Mouse (Mus musculus): ENCODE measurements around the gene Por. TPM values are rescaled to one million over a fixed set of nuclear protein-coding genes. Genes with fewer than 3 reads are reported as not detected.

Por gene
- total RNA-seq, 2 experiments from 2014 or later = 83.7 to 90.9 TPM

GRCm38 (mm10) chr5:135723165-135723751, 53.4 kb downstream of the Por start:
- DNase-seq (ENCODE audit: low spot score in 2 of 2) = no peak
- intact Hi-C loops (cut with DNase I) = no loop called here

DNA sequence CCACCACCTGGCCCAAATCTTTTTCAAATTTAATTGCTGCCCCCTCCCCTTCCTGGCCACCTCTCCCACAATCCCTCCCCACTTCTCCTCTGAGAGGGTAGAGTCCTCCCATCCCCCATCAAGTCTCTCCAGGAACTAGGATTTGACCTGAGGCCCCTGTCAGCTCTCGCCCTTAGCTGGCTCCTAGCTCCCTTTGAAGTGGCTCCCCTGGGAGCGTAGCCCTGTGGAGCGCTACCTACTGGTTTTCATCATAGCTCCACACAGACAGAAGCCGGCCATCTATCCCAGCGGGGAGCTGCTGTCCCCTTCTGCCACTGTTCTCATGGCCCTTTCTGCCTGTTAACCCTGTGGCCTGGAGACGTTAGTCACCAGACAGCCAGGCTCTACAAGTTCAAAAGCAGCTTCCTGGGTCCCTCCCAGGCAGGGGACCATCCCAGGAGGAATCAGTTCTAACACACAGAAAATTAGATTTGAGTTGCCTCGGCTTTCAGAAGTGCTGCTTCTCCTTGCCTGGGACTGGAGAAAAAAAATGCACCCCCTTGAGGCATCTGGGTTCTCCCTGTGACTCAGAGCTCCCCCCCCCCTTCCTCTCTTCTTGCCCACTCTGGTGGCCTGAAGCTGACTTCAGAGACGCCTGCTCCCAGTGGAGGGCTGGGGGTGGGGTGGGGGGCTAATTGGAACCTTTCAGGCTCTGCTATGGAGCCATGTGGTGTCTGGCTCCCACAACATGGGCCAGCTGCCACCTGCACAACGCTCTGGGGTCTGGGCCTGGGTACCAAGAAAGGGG, 54.9 kb downstream of the Por start:
- intact Hi-C loops (cut with DNase I) = no loop called here
- DNase-seq (ENCODE audit: low spot score in 2 of 2) = no peak

DNA sequence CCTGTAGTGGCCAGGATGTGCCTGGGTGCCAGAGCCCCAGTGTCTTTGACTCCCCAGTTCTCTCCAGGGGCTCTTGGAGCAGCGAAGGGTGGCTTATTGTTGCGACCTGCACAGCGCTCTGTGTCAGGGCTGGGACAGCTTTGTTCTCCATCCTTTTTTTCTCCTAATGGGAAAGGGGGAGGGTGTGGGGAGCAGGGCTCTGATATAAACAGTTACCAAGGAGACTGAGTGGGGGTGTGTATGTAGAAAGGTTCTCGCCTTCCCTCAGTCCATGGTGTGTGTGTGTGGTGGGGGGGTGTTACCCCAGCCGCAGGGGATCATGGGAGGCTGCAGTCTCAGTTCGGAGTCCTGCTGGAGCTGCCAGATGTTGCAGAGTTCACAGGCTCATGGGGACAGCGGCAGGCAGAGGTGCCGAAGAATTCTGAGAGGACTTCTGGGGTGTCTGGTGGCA, 55.6 kb downstream of the Por start:
- DNase-seq (ENCODE audit: low spot score in 2 of 2) = peak in 1 of 2 experiments; percentile 42
- intact Hi-C loops (cut with DNase I) = no loop called here

DNA sequence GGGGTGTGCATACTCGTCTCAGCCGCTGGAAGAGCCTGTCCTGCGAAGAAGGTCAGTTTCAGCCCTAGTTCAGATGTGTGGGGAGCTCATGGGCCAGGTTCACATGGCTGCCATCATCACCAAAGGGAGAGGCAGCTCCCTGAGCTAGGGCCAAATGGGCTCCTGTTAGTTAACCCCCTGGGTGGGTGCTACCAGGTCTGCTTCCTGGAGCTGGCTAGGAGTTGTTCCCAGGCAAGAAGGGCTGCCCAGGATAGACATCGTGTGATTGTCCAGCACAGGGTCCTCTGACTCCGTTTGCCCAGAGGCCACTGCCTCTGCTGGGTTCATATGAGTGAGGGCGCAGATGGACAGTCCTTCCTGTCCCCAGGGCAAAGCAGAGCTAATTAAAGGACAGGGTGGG, 56.2 kb downstream of the Por start:
- DNase-seq (ENCODE audit: low spot score in 2 of 2) = no peak
- intact Hi-C loops (cut with DNase I) = no loop called here

DNA sequence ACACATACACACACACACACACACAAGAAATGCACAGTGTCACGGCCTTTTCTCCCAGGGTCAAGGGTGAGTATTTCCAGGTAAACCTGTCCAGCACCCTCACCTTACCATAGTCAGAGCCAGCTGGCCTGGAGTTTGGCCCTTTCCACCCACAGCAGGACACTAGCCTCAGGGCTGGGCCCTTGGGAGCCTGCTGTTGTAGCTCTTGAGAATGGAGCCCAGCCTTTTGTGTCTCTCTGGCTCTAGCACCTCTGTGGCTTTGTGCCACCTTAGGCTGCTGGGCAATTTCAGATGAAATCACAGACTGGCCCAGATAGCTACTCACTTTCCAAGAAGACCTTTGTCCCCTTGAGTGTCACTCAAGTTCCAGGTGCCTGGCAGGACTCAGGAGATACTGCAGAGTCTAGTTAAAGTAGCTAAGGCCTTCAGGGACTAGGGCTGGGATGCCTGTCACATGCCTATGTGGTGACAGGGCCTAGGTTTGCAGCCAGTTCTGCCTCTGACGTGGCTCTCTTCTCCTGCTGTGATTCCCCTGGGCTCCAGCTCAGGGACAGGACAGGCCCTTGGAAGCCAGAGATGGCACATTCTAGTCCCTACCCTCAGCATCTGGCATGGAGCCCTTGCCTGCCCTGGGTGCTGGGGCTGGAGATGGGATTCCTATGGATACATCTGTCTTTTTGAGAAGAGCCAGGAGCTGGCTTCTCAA, 57.0 kb downstream of the Por start:
- DNase-seq (ENCODE audit: low spot score in 2 of 2) = no peak
- intact Hi-C loops (cut with DNase I) = no loop called here

DNA sequence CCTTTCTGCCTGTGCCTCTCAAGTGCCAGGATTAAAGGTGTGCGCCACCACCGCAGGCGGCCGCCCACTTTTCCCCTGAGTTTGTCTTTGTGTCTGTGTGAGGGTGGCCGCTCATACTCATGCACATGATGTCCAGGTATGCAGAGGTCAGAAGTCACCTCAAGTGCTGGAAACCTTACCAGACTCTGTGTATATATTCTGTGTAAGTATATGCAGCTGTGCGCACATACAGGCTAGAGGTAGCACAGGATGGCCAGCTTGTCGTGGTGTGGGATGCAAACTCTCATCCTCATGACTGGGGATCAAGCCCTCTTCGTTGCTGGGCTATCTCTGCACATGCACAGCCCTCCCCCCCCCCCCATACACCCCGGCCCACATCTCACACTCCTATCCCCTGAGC, 58.0 kb downstream of the Por start:
- intact Hi-C loops (cut with DNase I) = no loop called here
- DNase-seq (ENCODE audit: low spot score in 2 of 2) = no peak

GRCm38 (mm10) chr5:135728361-135728760, 58.5 kb downstream of the Por start:
- intact Hi-C loops (cut with DNase I) = no loop called here
- no peak for DNase-seq (ENCODE audit: low spot score in 2 of 2)

DNA sequence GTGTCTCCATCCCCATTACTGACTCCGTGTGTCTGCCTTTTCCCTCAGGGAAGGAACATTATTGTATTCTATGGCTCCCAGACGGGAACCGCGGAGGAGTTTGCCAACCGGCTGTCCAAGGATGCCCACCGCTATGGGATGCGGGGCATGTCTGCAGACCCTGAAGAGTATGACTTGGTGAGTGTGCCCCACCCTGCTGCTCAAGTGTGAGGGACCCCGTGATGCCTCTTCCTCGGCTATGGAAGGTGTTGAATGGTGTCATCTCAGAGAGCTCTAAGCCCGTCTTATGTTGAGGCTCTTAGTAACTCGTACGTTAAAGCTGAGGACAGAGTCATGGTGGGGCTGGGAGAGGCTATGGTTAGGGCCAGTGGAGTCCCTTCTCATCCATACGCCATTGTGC, 59.5 kb downstream of the Por start:
- intact Hi-C loops (cut with DNase I) = no loop called here
- no peak for DNase-seq (ENCODE audit: low spot score in 2 of 2)

GRCm38 (mm10) chr5:135730278-135730677, 60.4 kb downstream of the Por start:
- no peak for DNase-seq (ENCODE audit: low spot score in 2 of 2)
- intact Hi-C loops (cut with DNase I) = no loop called here

DNA sequence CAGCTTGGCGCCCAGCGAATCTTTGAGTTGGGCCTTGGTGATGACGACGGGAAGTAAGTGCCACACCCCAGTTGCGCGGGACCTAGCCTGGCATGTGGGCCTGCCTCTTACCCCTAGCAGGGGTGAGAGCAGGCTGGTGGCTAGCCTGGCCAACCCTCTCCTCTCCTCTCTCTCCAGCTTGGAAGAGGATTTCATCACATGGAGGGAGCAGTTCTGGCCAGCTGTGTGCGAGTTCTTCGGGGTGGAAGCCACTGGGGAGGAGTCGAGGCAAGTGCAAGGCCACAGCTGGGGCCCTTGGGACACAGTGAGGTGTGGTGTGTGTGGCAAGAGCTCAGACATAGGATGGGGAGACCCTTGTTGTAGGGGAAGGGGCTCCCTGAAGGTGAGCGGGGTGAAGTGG, 61.1 kb downstream of the Por start:
- intact Hi-C loops (cut with DNase I) = no loop called here
- DNase-seq (ENCODE audit: low spot score in 2 of 2) = no peak

GRCm38 (mm10) chr5:135731322-135731721, 61.5 kb downstream of the Por start:
- no peak for DNase-seq (ENCODE audit: low spot score in 2 of 2)
- intact Hi-C loops (cut with DNase I) = no loop called here

GRCm38 (mm10) chr5:135733071-135733470, 63.2 kb downstream of the Por start:
- DNase-seq (ENCODE audit: low spot score in 2 of 2) = no peak
- intact Hi-C loops (cut with DNase I) = no loop called here

- no peak for DNase-seq (ENCODE audit: low spot score in 2 of 2)
- intact Hi-C loops (cut with DNase I) = no loop called here
Measured at GRCm38 (mm10) chr5:135734057-135734680, 64.3 kb downstream of the Por start.

DNA sequence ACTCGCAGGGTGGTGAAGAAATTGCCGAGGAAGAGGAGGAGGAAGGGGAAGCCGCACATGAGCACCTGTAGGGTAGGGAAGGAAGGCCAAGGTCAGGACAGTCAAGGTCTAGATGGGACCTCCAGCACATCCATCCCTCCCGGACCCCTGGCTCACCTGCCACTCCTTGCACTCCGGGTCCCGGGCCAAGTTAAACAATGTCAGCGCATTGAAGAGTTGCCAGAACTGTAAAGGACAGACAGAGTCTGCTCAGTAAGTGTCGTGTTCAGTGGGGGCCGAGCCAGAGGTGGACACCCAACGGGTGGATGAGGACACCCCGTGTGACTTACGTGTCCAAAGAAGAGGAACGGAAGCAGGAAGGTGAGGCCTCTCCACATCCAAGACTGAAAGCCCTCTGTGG, 65.9 kb downstream of the Por start:
- intact Hi-C loops (cut with DNase I) = no loop called here

DNA sequence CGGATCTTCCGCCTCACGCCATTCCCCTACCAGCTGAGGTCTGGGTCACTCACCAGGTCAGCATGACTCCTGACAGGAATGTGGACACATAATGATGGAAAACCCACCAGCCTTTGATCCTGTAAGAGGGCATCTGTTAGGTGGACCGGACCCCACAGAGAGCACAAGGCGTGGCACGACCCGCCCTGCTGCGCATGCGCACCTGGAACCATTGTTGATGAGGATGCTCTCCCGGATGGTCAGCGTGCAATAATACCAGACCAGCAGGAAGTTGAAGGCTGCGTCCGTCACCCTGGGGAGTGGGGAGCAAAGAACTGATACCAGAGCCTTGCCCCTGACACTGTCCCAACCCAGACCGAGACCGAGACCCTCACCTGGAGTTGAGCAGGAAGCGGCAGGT, 66.7 kb downstream of the Por start:
- intact Hi-C loops (cut with DNase I) = no loop called here

More for the DNA sequence above, 65.9 kb downstream of the Por start:
- DNase-seq (ENCODE audit: low spot score in 2 of 2) = no peak

GRCm38 (mm10) chr5:135737154-135737553, 67.3 kb downstream of the Por start:
- intact Hi-C loops (cut with DNase I) = no loop called here
- DNase-seq (ENCODE audit: low spot score in 2 of 2) = no peak

More for the DNA sequence above, 66.7 kb downstream of the Por start:
- DNase-seq (ENCODE audit: low spot score in 2 of 2) = no peak

DNA sequence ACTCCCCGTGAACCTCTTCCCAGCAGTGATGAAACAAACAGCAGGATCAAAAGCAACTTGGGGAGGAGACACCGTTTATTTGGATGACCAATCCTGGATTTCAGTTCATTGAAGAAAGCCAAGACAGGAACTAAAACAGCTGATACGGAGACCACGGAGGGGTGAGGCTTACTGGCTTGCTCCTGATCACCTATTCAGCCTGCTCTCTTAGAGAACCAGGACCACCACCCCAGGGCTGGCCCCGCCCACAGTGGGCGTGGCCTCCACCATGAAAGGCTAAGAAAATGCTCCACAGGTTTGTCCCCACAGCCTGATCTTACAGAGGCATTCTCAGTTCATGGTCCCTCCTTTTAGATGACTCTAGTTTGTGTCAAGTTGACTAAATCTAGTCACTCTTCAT, 68.4 kb downstream of the Por start:
- intact Hi-C loops (cut with DNase I) = no loop called here
- no peak for DNase-seq (ENCODE audit: low spot score in 2 of 2)

GRCm38 (mm10) chr5:135742156-135742555, 72.3 kb downstream of the Por start:
- intact Hi-C loops (cut with DNase I) = no loop called here
- no peak for DNase-seq (ENCODE audit: low spot score in 2 of 2)

GRCm38 (mm10) chr5:135742941-135743740, 73.3 kb downstream of the Por start:
- DNase-seq (ENCODE audit: low spot score in 2 of 2) = no peak
- intact Hi-C loops (cut with DNase I) = no loop called here

Measured in left cerebral cortex, postnatal 36 days (tissue).